Mouse (Mus musculus) neural tube, embryonic 13.5 days (tissue): Measurements from ENCODE around the gene Il17f. TPM values are rescaled to one million over a fixed set of nuclear protein-coding genes. Genes with fewer than 3 reads are reported as not detected.
A peak's percentile ranks its signal among the peaks of the same experiment; 100 is the strongest.
"Not testable (repeated sequence)": the region's sequence is repeated elsewhere in the genome, so short reads cannot be mapped to it uniquely, and the experiment has no call there.

Experiments
- ATAC-seq: fragments of 200-750 bp; cut with Nextera tagmentation; 2 replicates; pipeline ENCODE4 v1.8.0; 2017; ENCODE audit warnings: low read depth, mild to moderate bottlenecking, moderate TSS enrichment, moderate library complexity
- H3K27ac ChIP-seq: fragments of 300-500 bp; sonication (generic); replicated peaks from 2 replicates; pipeline ENCODE4 v1.5.1; 2015; ENCODE audit warnings: moderate library complexity, mild to moderate bottlenecking, inconsistent platforms
- H3K27me3 ChIP-seq: fragments of 300-500 bp; sonication (generic); 2 replicates; pipeline ENCODE4 v1.6.1; 2015; ENCODE audit warnings: mild to moderate bottlenecking, inconsistent platforms
- H3K36me3 ChIP-seq: fragments of 300-500 bp; sonication (generic); 2 replicates; pipeline ENCODE4 v1.6.1; 2015; ENCODE audit warnings: mild to moderate bottlenecking, inconsistent platforms
- H3K4me1 ChIP-seq: fragments of 300-500 bp; sonication (generic); replicated peaks from 2 replicates; pipeline ENCODE4 v1.6.1; 2015; ENCODE audit warnings: inconsistent platforms
- H3K4me2 ChIP-seq: fragments of 300-500 bp; sonication (generic); 2 replicates; pipeline ENCODE4 v1.6.1; 2015; ENCODE audit warnings: inconsistent platforms, mild to moderate bottlenecking, moderate library complexity
- H3K4me3 ChIP-seq: fragments of 300-500 bp; sonication (generic); 2 replicates; pipeline ENCODE4 v1.5.1; 2015; ENCODE audit warnings: mild to moderate bottlenecking, inconsistent platforms
- H3K9ac ChIP-seq: fragments of 300-500 bp; sonication (generic); 2 replicates; pipeline ENCODE4 v1.6.1; 2015; ENCODE audit warnings: moderate library complexity, mild to moderate bottlenecking, inconsistent platforms
- H3K9me3 ChIP-seq: fragments of 300-500 bp; sonication (generic); 2 replicates; pipeline ENCODE4 v1.6.1; 2016; ENCODE audit warnings: inconsistent platforms
- WGBS: fragments of 180-500 bp; shearing (Covaris S2); methylation state at CpG from one replicate; pipeline ENCODE4 v1.1.7; 2015; 5-methylcytosine and 5-hydroxymethylcytosine counted together
- polyA plus RNA-seq: library from polyadenylated mRNA; unstranded; fragments of >200 nt; fragmentation: Nextera tagmentation; extraction: Ambion mirVana; gene quantifications from 2 replicates; pipeline ENCODE4 v1.2.1, GENCODE M21; 2015

Gene Il17f
- polyA plus RNA-seq: not detected in 2 replicates

DNA sequence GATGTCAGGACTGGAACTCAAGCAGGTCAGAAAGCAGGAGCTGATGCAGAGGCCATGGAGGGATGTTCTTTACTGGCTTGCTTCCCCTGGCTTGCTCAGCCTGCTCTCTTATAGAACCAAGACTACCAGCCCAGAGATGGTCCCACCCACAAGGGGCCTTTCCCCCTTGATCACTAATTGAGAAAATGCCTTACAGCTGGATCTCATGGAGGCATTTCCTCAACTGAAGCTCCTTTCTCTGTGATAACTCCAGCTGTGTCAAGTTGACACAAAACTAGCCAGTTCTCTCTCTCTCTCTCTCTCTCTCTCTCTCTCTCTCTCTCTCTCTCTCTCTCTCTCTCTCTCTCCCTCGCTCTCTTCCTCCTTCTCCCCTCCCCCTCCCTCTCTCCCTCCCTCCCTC lies at the start of gene Il17f:
Gene Il17f, minus strand, starts transcription at position 101 of the 400 bp plus-strand sequence.
- not testable (repeated sequence) for H3K36me3 ChIP-seq, H3K4me2 ChIP-seq, H3K27ac ChIP-seq, H3K9ac ChIP-seq, H3K4me3 ChIP-seq, H3K27me3 ChIP-seq, ATAC-seq, H3K4me1 ChIP-seq, H3K9me3 ChIP-seq
- WGBS: no CpG with 5 or more reads among the region's 1 CpGs

DNA sequence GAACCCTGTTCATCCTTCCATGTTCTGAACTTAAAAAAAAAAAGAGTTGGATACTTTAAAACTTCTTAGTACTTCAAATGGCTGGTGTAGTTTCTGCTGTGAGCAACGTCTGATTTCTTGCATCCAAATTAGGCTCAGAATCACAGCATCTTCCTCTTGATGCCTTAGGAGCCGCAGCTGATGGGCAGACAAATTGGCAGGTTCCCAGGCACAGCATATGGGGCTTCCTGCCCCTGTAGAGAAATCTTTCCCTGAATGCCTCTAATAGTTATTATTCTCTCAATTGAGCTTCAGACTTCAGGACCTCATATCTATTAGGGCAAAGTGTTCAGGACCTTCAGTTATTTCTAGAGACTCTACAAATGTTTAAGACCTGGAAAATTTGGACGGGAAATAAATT lies 49.5 kb upstream of the Il17f start:
- no peak overlapping the region for H3K9ac ChIP-seq
- H3K4me2 ChIP-seq: no peak overlapping the region
- 68% methylated on average over 3 of the region's 3 CpGs for WGBS
- no peaks in the 10 kb centered on the region for H3K4me1 ChIP-seq
- H3K27ac ChIP-seq: no peak overlapping the region
- no peak for ATAC-seq
- H3K9me3 ChIP-seq: no peaks in the 10 kb centered on the region
- H3K36me3 ChIP-seq: no peaks in the 10 kb centered on the region
- H3K4me3 ChIP-seq: no peak overlapping the region
- H3K27me3 ChIP-seq: no peaks in the 10 kb centered on the region

DNA sequence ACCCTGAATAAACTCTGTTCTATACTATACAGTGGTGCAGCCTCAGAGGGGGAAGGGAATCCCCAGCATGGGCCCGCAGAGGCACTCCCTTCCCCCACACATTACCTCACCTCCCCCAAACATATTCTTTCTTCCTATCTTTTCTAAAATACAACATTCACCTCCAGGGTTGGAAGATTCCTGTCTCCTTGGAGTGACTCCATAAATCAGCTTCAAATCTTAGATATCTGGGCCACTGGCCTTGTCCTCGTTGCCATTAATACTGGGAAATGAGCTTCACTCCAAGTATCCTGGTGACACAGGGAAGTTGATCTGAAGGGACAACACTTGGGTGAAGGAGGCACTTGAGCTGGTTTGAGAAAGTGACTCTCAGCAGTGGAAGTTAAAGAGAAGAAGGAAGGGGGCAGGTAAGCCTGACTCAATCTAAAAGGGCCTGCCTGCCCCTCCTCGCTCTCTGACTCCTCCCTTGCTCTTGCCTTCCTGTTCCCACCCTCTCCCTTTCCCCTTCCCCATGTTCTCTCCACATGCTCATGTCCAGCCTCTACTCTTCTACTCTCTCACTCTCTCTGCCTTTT lies 46.2 kb upstream of the Il17f start:
- Histone ChIP-seq H3K4me1 (no peaks in the 10 kb centered on the region), H3K4me2 (no peak overlapping the region), H3K27ac (no peak overlapping the region), H3K9ac (no peak overlapping the region), H3K4me3 (no peak overlapping the region), H3K36me3 (no peaks in the 10 kb centered on the region), H3K27me3 (no peaks in the 10 kb centered on the region), H3K9me3 (no peaks in the 10 kb centered on the region)
- ATAC-seq: no peak
- 90% methylated on average over 3 of the region's 3 CpGs for WGBS

DNA sequence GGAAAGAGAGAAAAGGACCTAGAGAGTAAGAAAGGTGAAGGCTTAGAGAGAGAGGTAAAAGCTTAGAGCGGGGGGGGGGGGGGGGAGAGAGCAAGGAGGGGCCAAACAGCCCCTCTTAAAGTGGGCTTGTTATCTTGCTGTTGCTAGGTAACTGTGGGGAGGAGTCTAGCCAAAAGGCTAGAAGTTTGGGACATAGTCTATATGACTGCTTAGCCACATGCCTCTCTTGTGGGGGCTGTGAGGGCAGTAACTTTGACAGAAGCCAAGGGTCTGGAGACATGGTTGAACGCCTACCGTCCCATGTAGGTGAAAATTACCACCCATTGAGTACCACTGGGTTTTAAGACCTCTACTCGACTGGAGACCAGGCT lies 42.7 kb upstream of the Il17f start:
- H3K9me3 ChIP-seq: no peaks in the 10 kb centered on the region
- H3K4me3 ChIP-seq: no peak overlapping the region
- H3K4me2 ChIP-seq: no peak overlapping the region
- WGBS: 86% methylated on average over 3 of the region's 4 CpGs
- no peaks in the 10 kb centered on the region for H3K4me1 ChIP-seq
- H3K36me3 ChIP-seq: no peaks in the 10 kb centered on the region
- ATAC-seq: no peak
- H3K27ac ChIP-seq: no peak overlapping the region
- no peak overlapping the region for H3K9ac ChIP-seq
- H3K27me3 ChIP-seq: no peaks in the 10 kb centered on the region

DNA sequence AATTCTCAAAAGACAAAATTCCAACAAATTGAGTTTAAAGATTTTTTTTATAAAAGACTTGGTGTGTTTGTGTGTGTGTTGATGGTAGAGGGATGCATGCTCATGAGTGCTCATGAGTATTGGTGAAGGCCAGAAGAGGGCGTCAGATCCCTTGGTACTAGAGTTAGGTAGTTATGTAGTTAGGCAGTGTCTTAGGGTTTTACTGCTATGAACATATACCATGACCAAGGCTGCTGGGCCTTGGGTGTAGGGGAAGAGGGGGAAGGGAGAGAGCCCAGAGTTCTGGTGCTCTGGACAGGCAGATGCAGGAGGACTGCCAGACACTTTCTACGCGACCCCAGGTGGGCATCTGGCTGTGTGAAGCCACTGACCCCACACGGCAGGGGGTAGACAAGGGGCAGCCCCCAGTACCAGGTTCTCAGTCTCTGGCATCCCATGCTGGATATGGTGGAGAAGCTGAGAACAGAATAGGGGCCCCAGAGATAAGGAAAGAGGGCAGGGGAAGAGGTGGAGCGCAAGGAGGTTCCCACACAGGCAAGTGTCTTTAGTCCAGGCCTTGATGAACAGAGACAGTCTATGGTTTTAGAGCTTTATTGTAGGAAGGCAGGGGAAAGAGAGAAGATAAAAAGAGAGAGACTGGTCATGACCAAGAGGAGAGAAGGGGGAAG lies 42.2 kb upstream of the Il17f start:
- H3K9me3 ChIP-seq: no peaks in the 10 kb centered on the region
- no peak overlapping the region for H3K9ac ChIP-seq
- no peaks in the 10 kb centered on the region for H3K27me3 ChIP-seq
- no peak for ATAC-seq
- H3K4me2 ChIP-seq: no peak overlapping the region
- WGBS: 68% methylated on average over 5 of the region's 5 CpGs
- no peak overlapping the region for H3K4me3 ChIP-seq
- no peaks in the 10 kb centered on the region for H3K36me3 ChIP-seq
- no peaks in the 10 kb centered on the region for H3K4me1 ChIP-seq
- no peak overlapping the region for H3K27ac ChIP-seq

DNA sequence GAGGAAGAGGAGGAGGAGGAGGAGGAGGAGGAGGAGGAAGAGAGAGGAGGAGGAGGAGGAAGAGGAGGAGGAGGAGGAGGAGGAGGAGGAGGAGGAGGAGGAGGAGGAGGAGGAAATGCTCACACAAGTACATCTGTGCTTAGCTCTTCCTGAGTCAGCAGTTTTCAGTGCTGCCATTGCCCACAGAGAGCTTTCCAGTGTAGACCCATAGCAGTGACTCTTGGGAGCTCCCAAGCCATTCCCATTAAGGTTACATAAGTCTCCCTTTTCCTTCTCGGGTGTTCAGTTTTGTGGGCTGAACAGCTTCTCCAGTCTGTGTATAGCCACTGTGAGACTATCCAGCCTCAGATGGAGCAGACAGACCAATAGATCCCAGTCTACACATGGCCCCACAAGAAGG lies 40.1 kb upstream of the Il17f start:
- Histone ChIP-seq H3K27me3 (no peaks in the 10 kb centered on the region), H3K27ac (no peak overlapping the region), H3K4me3 (no peak overlapping the region), H3K36me3 (no peaks in the 10 kb centered on the region), H3K4me2 (no peak overlapping the region), H3K9me3 (no peaks in the 10 kb centered on the region), H3K9ac (no peak overlapping the region), H3K4me1 (no peaks in the 10 kb centered on the region)
- no peak for ATAC-seq
- WGBS: 85% methylated on average over 1 of the region's 1 CpGs

DNA sequence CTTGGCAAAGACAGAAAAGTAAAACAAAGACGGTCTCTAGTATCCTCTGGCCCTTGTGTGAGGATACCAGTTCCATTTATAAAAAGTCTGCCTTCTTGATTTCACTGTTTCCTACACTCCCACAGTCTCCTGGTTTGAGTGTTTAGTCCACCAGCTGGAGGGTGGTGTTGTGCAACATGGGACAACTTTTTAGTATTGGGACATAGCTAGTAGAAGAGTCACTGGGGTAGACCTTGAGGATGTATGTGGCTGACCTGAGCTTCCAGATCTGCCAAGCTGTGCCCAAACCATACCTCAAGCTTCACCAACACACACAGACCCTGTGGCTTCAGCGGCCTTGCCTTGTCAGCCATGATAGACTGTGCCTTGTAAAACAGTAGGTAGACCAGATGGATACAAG lies 37.6 kb upstream of the Il17f start:
- 85% methylated on average over 2 of the region's 2 CpGs for WGBS
- Histone ChIP-seq H3K9ac (no peak overlapping the region), H3K4me3 (no peak overlapping the region), H3K36me3 (no peaks in the 10 kb centered on the region), H3K27ac (no peak overlapping the region), H3K9me3 (no peaks in the 10 kb centered on the region), H3K4me2 (no peak overlapping the region), H3K4me1 (no peaks in the 10 kb centered on the region), H3K27me3 (no peaks in the 10 kb centered on the region)
- ATAC-seq: no peak

DNA sequence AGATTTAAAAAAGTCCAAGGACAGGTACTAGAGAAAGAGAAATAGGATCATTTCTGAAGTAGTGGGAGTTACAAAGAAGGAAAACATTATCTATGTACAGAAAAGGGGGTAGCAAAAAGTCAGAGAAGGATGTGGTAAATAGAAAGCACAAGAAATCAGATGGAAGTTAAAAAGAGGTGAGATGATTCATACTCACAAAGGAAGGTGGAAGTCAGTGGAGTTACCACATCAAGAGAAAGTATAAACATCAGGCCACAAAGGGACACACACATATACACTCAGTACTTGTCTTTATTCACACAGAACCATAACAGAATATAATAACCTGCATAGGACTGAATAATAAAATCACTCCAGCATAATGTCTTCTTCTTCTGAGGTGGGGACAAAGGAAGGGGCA lies 34.6 kb upstream of the Il17f start:
- no peak overlapping the region for H3K4me3 ChIP-seq
- H3K4me1 ChIP-seq: no peaks in the 10 kb centered on the region
- H3K27ac ChIP-seq: no peak overlapping the region
- H3K9me3 ChIP-seq: no peaks in the 10 kb centered on the region
- no peak overlapping the region for H3K9ac ChIP-seq
- ATAC-seq: no peak
- no peaks in the 10 kb centered on the region for H3K36me3 ChIP-seq
- no peak overlapping the region for H3K4me2 ChIP-seq
- no peaks in the 10 kb centered on the region for H3K27me3 ChIP-seq

DNA sequence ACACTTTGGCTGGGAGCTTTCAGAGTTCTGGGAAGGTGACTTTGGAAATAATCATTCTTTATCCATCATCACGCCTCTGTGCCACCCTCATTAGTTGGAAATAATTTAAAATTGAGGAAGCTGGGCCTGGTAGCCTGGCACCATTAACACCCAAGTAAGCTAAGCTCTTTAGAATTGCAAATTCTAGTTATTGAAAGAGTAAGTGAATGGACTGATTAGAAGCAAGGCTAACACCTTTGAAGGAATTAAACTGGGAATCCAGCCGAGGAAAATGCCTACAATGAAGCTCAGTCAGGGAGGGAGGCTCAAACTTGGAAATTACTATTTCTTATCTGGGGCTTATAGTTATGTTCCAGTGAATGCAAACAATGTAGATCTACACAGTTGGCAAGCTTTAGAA lies 33.5 kb upstream of the Il17f start:
- no peak overlapping the region for H3K27ac ChIP-seq
- 61% methylated on average over 2 of the region's 2 CpGs for WGBS
- H3K27me3 ChIP-seq: no peaks in the 10 kb centered on the region
- no peak overlapping the region for H3K9ac ChIP-seq
- peaks cover 5% of the 10 kb centered on the region for H3K4me1 ChIP-seq
- no peaks in the 10 kb centered on the region for H3K9me3 ChIP-seq
- H3K4me2 ChIP-seq: no peak overlapping the region
- ATAC-seq: no peak
- no peaks in the 10 kb centered on the region for H3K36me3 ChIP-seq
- no peak overlapping the region for H3K4me3 ChIP-seq

DNA sequence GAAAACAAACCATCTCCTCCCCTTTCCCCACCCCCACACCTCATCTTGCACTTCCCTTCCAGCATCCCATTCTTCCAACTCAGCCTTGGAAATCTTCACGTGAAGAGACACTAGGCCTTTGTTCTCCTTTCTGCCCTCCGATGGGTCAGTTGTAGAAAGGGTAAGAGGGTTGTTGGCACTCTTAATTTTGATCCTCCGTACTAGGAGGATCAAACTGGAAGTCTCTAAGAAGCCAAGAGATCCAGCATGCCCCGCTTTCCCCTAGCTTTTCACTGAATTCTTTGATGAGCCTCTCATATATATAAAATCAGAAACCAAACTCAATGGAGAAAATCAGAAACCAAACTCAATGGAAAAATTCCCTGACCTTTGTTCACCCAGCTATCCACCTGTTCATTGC lies 33.1 kb upstream of the Il17f start:
- ATAC-seq: no peak
- H3K4me1 ChIP-seq: peaks cover 5% of the 10 kb centered on the region
- H3K27me3 ChIP-seq: no peaks in the 10 kb centered on the region
- no peaks in the 10 kb centered on the region for H3K9me3 ChIP-seq
- no peak overlapping the region for H3K27ac ChIP-seq
- H3K4me2 ChIP-seq: no peak overlapping the region
- H3K4me3 ChIP-seq: no peak overlapping the region
- no peaks in the 10 kb centered on the region for H3K36me3 ChIP-seq
- no peak overlapping the region for H3K9ac ChIP-seq
- 47% methylated on average over 4 of the region's 4 CpGs for WGBS

DNA sequence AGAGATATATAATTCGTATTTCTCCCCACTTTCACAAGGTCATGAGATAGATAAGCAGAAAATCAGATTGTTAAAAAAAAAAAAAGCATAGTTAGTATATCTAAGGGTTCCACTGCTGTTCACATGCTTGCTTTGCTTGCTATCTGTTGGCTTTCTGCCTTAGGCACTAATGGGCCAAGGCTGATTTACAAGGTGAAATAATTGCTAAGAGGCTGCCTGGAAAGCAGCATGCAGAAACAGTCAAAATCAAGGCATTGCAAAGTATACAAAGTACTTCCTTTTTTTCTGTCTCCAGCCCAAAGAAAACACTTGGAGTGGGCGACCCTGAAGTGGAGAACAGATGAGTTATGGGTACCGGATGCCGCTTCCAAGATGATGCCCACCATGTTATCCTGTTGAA lies 30.5 kb upstream of the Il17f start:
- Histone ChIP-seq H3K36me3 (peaks cover 7% of the 10 kb centered on the region; the same call in 1 of the 2 replicates), H3K4me1 (peaks cover 5% of the 10 kb centered on the region), H3K4me2 (peak overlapping the region; percentile 46; the same call in 1 of the 2 replicates), H3K9ac (no peak overlapping the region), H3K9me3 (no peaks in the 10 kb centered on the region), H3K27me3 (no peaks in the 10 kb centered on the region), H3K4me3 (no peak overlapping the region), H3K27ac (no peak overlapping the region)
- WGBS: 82% methylated on average over 4 of the region's 4 CpGs
- no peak for ATAC-seq

DNA sequence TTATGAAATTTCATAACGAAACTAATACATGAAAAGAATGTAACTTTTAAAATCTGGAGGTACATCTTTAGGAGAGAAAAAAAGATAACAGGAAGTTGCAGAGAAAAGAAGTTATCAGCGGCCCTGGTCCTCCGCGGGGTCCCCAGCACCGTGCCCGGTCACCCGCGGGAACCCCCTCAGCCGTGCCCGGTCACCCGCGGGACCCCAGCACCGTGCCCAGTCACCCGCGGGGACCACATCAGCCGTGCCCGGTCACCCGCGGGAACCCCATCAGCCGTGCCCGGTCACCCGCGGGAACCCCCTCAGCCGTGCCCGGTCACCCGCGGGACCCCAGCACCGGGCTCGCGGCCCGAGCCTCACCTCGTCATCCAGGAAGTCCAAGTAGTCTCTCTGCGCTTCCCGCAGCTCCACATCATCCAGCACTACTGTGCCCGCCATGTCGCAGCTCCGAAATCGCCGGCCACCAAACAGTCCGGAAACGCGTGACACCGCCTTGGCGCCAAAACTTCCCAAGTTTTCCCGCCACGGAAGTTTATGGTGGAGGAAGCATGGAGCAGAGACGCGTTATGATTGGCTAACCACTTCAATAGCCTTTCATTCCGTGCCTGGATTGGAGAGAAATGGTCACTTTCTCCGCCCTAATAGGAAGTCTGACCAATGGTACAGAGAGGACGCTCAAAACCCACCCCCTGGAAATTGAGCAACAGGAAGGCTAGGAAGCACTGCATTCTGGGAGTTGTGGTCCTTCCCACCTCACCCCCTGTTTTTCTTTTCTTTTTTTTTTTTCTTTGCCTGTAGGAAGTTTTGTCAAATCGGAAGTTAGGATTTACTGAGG lies 29.6 kb upstream of the Il17f start, which contains the start of gene Mcm3:
Gene Mcm3, minus strand, starts transcription at position 542 of the 835 bp plus-strand sequence.
- Histone ChIP-seq H3K4me2 (peak within 1 kb of the TSS; percentile 78), H3K9ac (peak within 1 kb of the TSS; percentile 56; the same call in 1 of the 2 replicates), H3K9me3 (no peaks in the 10 kb centered on the region), H3K36me3 (peaks cover 11% of the 10 kb centered on the region; the same call in 1 of the 2 replicates), H3K27ac (no peak within 1 kb of the TSS), H3K4me3 (peak within 1 kb of the TSS; percentile 54), H3K4me1 (peaks cover 5% of the 10 kb centered on the region), H3K27me3 (no peaks in the 10 kb centered on the region)
- ATAC-seq: peak; percentile 100
- WGBS: under 1% methylated on average over 52 of the region's 52 CpGs
